Mouse (Mus musculus) common myeloid progenitor, adult 5-6 weeks (primary cell): Measurements from ENCODE around the gene Kdm1b. TPM values are rescaled to one million over a fixed set of nuclear protein-coding genes. Genes with fewer than 3 reads are reported as not detected.

Source experiments
- ATAC-seq: replicated peaks from 2 replicates; pipeline ENCODE4 v1.8.0; 2016; ENCODE audit warnings: low read depth, mild to moderate bottlenecking, moderate TSS enrichment, inconsistent platforms; ENCODE audit not compliant: poor library complexity, severe bottlenecking
- total RNA-seq: library from RNA; stranded (forward); fragments of 200-1000, 187-1606 nt; gene quantifications from 2 replicates; pipeline ENCODE4 v1.2.3, GENCODE M21; 2017

Kdm1b gene
- total RNA-seq, 1 experiment from 2014 or later: 12.6 TPM

DNA sequence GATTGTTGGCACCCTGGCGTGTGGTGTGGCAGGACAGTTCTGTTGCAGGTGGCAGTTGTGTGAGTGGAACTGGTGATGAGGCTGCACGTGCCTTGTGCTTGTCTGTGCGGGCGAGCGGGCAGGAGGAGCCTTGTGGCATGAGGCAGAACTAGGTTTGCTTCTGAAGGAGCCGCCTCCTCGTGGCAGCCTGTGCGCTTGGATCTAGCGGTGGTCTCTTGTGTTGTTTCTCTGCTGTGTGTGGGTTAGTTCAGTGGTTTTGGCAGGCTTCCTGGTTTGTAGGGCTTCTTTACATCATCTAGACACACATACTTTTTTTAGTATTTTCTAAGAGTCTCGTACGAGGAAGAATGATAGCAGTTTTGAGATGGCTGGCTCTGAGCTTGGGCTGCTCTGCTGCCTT lies 12.8 kb downstream of the Kdm1b start:
- peak; percentile 85 for ATAC-seq

DNA sequence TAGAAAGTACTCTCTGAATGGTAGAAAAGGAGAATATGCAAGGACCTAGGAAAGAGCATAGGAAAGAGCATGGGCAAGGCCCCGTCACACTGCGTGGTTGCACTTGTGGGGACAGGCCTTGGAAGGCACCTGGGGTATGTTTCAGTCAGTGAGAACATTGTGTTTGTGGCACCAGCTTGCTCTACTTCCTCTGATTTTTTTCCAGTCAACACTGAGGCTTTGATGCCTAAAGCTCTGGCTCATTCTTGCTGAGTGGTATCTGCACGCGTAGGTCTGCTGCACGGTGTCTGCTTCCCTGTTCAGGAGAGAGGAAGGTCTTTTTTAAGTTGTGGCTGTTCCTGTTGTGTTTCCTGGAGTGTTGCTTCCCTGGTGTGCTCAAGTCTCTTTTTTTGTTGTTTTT lies 13.5 kb downstream of the Kdm1b start:
- ATAC-seq: 0 out of 2 replicates have a peak, but pooled peaks have one; percentile 36

DNA sequence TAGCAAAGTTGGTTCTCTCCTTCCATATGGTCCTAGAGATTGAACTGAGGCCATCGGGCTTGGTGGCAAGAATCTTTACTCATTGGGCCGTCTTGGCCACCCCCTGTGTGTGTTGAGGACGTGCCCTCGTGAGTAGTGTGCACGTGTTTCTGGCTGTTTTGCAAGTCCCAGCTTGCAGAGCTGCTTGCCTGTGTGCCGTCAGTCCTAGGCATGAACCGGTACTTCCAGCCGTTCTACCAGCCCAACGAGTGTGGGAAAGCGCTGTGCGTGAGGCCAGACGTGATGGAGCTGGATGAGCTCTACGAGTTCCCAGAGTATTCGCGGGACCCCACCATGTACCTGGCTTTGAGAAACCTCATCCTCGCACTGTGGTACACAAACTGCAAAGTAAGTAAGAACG lies 19.5 kb downstream of the Kdm1b start:
- ATAC-seq: no peak

DNA sequence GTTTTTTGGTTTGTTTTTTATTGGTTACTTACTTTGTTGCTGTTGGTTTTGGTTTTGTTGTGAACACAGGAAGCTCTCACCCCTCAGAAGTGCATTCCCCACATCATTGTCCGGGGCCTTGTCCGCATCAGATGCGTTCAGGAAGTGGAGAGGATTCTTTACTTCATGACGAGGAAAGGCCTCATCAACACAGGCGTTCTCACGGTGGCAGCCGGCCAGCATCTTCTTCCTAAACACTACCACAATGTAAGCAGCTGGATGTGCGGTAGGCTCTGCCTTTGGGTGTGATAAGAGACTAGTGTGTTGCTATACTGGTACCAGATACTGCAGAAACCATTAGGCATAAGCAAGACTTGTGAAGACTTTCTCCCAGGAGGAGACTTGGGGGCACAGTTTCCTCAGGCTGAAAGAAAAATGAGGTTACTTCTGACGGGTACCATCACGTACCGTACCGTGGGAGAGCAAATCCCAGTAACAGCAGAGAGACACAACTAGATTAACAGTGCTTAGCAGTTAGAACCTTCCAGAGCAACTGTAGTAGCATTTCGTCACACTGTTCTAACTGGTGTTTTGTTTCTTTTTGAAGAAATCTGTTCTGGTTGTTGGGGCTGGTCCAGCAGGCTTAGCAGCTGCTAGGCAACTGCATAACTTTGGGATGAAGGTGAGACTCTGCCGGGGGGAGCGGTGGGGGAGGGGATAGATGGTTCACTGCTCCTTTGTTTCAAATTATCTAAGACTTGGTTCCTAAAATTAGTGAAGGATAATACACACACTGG lies 20.9 kb downstream of the Kdm1b start:
- no peak for ATAC-seq

DNA sequence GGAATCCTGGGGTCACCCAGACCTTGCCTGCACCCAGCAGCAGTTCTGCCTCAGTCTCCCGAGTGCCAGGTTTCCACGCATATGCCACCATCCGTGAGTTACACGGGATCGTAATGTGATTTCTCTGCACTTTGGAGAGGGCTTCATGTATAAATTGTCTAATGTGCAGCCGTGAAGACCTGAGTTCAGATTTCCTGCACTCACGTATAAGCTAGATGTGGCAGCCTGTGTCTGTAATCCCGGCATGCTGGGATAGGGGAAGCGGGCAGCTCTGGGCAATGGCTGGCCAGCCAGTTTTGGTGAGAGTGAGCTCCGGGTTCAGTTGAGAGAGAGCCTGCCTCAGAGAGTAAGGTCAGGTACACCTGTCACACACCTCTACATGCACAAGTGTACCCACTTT lies 23.2 kb downstream of the Kdm1b start:
- no peak for ATAC-seq

DNA sequence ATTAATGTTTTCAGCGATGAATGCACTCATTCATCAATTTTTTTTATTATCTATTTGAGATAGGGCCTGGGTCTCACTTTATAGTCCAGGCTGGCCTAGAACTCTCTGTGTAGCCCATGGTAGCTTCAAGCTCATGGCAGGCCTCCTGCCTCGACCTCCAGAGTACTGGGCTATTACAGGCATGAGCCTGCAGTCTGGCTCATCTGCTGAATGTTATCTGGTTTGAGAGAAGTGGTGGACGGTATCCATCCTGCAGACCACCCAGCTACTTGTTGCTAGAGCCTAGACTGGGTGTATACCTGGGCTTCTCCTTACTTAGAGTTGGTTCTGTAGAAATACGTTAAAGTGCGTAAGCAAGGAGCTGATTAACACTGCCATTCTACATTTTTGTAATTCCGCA lies 23.7 kb downstream of the Kdm1b start:
- no peak for ATAC-seq

DNA sequence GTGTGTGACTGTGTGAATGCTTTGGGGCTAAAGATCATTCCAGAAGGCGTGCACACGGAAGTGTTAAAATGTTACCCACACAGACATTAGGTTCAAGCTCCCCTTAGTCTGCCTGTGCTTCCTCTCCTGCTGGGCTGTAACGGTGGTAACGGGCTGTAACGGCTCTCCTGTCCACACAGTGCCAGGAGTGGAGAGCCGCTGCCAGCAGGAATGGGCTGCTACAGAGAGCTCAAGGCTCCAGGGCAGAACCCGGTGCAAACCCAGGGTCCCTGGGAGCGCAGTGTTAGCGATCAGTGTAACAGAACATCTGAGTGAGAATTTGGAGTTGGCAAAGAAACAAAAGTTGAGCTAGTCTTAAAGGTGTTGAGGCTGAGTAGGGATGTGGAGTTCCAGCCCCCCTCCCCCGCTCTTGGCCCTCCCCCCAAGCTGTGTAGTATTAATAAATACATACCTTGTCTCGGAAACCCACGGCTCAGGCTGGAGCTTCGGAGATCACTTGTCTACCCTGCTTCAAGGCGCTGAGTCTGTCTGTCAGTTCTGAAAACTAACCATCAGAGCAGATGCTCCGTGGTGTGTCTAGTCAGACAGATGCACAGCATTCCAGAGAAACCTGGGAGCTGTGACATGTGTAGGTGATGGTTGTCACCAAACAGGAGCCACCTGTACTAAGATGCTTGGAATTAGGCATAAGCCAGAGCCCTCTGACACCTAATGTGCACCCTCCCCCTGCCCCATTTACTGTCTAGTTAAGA lies 27.2 kb downstream of the Kdm1b start:
- ATAC-seq: no peak

DNA sequence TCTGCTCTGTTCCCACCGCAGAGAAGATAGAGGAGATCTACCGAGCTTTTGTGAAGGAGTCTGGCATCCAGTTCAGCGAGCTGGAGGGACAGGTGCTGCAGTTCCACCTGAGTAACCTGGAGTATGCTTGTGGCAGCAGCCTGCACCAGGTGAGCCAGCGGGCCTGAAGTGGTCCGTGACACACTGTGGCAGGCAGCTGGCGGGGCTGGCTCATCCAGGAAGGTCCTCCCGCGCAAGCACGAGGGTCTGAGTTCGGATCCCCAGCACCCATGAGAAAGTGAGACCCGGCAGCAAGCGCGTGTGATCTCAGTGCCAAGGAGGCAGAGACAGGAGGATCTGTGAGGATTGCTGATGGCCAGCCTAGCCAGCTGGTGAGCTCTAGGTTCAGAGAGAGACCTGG lies 28.6 kb downstream of the Kdm1b start:
- ATAC-seq: no peak

DNA sequence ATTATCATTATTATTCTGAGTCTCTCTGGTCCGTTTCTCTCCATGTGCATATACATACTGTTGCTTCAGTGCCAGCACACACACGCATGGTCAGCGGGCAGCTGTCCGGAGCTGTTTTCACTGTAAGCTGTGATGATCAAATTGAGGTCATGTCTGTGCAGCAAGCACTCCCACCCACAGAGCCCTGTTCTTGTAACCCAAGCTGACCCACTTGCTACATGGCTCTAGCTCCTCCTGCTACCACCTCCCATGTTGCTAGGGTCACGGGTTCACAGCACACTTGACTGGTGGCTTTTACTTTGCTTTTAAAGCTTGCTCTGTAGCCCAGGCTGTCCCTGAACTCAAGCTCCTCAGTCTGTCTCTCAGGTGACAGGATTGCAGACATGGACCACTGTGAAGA lies 29.2 kb downstream of the Kdm1b start:
- ATAC-seq: no peak

DNA sequence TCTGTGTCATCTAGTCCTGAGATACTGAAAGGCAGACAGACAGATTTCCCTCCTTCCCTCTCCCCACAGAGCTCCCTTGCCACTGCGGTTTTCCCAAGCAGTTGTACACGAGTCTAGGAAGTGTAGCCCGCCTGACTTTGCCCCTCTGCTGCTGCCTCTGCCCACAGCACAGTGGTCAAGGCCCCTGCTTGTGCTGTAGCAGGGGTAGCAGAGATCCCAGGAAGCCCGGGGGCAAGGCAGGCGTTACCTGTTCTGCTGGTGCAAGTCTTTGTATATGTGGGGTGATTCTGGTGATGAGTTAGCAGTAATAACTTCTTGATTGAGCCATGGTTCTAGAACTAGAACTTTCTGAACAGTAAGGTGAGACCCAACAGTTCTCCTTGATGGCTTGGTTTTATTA lies 32.9 kb downstream of the Kdm1b start:
- no peak for ATAC-seq

DNA sequence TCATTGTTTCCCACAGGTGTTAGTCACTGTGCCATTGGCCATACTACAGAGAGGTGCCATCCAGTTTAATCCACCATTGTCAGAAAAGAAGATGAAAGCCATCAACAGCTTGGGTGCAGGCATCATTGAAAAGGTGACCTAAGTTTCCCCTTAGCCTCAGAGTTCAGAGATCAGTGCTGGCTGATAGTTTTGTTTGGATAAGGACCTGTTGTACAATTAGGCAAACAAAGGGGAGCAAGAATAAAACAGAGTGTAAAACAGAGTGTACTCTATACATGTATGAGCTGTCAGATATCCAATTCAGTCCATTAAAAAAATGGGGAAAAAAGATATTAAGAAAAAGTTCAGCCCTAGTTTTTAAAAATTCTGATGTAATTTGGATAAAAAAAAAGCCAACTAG lies 34.1 kb downstream of the Kdm1b start:
- ATAC-seq: no peak

DNA sequence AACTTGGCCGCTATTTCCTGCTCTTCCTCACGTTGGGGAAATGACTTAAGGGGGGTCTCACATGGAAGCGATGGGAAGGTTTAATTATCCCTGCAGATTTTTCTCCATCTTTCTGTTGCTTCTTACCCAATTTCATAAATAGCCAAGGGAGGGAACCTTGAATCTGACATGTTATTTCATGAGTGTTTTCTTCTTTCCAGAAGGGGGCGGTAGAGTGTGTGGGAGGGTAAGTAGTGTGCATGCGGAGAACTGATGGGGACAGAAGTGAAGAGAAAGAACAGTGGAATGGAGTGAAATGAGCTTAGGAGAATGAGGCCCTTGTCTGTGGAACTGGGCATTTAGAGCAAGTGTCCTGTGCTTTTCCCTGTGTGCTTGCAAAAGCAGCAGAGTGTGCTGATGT lies 35.5 kb downstream of the Kdm1b start:
- peak; percentile 29; the same call in 1 of the 2 replicates for ATAC-seq

DNA sequence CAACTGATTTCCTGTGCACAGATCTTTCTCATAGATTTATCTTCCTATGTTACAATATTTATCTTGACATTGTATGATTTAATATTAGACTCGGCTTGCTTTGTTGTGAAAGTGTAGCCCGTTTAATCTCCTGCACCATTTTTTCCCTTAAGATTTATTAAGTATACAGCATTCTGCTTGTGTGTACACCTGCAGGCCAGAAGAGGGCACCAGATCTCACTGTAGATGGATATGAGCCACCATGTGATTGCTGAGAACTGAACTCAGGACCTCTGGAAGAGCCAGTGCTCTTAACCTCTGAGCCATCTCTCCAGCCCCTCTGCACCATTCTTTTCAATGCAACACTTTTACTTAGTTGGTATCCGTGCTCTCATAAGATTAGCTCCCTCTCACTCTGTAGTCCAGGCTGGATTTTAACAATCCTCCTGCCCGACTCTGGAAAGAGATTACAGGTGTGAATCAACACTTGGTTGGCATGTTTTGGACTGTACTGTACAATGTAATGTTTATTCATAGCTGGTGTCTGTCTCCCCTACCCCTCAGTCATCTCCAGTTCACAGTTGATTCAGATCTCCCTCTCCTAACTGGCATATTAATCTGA lies 37.7 kb downstream of the Kdm1b start:
- no peak for ATAC-seq

DNA sequence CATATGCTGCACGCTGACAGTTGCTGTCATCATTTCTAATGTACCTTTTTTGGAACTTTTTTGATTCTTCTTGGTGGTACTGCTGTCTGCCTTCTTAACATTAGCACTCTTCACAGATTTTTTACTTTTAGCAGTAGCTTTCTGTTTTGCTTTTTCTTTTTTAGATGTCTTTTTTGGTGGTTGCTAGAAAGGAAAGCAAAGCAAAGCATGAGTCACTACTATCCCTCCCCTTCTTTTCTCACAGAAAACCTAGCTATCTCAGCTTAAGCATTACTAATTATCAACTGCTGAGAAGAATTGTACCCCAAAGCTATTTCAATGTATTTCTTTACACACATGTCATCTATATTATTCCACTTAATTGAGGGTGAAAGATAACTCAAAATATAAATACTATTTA lies 45.1 kb downstream of the Kdm1b start:
- ATAC-seq: no peak

DNA sequence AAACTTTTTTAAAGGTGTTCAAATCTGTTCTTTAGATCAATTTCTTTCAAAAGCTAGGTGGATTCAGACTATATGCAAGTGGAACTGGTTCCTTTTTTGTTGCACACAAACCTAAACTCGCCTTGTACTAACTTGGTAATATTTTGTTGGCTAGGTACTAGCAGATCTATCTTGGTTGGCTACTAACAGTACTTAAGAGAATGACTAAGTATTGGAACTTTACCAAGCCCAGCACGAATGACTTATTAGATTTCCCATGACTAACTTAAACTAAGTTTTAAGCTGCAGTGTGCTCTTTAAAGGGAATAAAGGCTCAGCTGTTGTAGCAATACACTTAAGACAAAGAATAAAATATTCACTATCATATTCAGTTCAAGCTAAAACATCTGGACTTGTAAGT lies 46.0 kb downstream of the Kdm1b start:
- no peak for ATAC-seq

DNA sequence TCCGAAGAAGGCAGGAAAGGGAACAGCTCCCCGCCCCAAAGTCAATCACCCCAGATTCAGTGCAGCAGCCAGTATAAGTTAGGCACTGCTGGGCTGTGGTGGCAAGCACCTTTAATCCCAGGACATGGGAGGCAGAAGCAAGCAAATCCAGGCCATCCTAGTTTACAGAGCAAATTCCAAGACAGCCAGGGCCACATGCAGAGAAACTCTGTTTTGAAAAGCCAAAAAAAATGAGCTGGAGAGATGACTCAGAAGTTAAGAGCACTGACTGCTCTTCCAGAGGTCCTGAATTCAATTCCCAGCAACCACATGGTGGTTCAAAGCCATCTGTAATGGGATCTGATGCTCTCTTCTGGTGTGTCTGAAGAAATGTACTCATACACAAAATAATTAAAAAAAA lies 50.5 kb downstream of the Kdm1b start:
- no peak for ATAC-seq

DNA sequence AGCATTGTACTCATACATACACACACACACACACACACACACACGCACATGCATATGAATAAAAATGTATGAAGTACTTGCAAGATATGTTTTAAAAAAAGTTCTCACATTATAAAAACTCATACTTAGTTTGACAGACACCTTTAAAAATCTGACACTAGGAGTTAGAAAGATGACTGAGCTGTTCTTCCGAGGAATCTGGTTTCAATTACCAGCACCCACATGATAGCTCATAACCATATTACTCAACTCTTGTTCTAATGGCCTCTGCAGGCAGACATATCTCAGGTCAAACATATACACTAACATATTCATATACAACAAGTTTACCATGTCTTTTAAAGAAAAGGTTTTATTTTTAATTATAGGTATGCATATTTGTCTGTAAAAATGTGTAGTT lies 53.3 kb downstream of the Kdm1b start:
- ATAC-seq: no peak

DNA sequence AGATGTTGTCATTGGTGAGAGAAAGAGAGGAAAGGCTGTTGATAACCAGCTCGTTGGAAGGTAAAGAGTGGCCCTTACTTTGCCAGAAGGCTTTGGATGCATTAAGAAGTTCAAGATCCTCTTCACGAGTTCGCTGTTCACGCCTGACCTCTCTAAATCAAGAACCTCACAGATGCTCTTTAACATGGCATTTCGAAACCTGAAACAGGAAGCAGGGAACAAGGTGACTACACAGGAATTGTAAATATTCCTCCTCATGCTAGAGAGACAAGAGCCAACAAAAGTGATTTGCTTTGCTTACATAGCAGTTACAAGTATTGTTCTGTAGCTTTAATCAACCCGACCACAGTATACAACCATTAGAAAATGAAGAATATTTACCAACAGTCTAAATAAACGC lies 56.0 kb downstream of the Kdm1b start:
- no peak for ATAC-seq

DNA sequence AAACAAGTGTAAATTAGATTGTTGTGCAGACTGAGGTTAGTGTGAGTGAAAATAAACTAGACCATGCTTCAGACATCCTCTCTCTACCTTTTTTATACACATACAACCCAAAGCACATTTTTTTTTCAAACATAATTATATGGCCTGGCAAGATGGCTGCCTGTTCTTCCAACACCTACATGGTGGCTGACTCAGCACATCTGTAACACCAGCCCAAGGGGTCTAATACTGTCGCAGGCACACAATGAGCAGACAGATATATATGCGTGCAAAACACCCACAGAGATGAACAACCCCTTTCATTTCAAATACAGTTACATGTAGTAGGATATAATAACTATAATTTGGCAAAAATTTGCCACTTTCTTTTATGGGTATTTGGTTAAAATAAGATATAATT lies 57.3 kb downstream of the Kdm1b start:
- ATAC-seq: no peak

DNA sequence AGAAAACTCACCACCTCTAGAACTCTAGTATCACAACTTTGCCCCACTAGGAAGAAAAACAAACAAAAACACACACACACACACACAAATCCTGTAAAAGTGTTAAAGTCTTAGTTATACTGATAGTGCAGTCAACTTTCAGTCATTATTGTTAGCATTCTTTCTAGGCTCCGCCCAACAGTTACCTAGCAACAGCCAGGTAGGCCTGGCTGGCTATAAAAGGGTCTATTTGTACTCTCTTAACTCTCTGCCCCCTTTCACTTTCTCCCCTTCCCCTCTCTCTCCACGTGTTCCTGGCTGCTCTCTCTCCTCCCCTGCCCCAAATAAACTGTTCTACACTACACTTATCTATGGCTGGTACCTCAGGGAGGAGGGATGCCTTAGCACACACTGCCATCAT lies 60.8 kb downstream of the Kdm1b start:
- no peak for ATAC-seq

DNA sequence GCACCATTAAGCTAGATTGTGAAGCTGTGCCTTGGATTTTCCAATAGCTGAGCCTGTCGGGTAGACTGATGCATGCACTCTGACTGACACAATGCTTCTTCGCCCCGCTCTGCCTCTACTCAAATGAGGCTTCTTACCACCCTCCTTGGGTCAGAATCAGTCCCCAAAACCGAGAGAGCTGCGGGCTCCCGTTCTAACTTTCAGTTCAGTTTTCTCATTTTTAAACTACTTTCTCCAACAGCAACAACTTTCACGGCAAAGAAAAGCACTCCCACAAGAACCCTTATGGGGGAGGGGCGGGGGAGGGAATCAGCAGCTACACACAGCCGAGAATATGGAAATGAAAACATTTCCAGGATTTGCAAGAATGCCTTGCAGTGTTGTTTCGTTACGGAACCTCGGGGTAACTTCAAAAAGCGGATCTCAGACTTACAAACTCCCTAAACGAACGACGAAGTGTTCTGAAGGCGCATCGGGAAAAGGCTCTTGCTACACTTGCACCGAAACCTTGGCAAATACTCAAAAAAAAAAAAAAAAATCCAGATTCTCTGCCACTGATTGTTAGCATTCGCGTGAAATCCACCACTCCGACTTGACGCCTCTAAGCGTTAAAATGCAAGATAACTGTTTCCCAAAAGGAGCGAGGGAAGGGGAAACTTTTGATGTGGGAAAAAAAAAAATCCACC lies 61.7 kb downstream of the Kdm1b start:
- peak; percentile 24 for ATAC-seq
